ENCODE assay signal across 10 mouse cellular contexts in genomic region chr11:26586367-26587183, GRCm38 (mm10). TPM values are rescaled to one million over a fixed set of nuclear protein-coding genes. Genes with fewer than 3 reads are reported as not detected.
DNase-seq lines count a peak whose midpoint lies in the region; TF ChIP-seq lines count a peak whose summit lies in the region.
"Had no signal": no experiment of that assay in that cellular context is flagged by ENCODE, and none has a peak within 500 bp of the region (broad histone marks: within the 10 kb centered on the region; RNA-seq: fewer than 3 reads in every experiment).

No protein-coding gene starts in this region.

- peak; percentile 39 for DNase-seq in gastrocnemius, adult 2 months
- DNase-seq in gastrocnemius, postnatal 4 days (ENCODE audit: low spot score in 2 of 2): no peak
- peak; percentile 9 for DNase-seq in thymus, postnatal 25 days
- no peak for DNase-seq in thymus, postnatal 4 days
- peak; percentile 77 to 79 for DNase-seq in layer of hippocampus, postnatal 10 days (ENCODE audit: low spot score in 2 of 2)
- DNase-seq in adrenal gland, postnatal 36 days: no peak
- DNase-seq in adrenal gland, adult 2 months: no peak
- no peak for DNase-seq in yolk sac, embryonic 10.5 days (ENCODE audit: low spot score)

- H3K4me3 ChIP-seq in gastrocnemius, adult 2 months: peak overlapping the region; percentile 45
- H3K4me3 ChIP-seq: myocyte had no signal

- intact Hi-C loops in gastrocnemius, adult 2 months (cut with DNase I): no loop called here

- peak overlapping the region; percentile 38; the same call in 1 of the 2 replicates for H3K27ac ChIP-seq in gastrocnemius, adult 2 months

- no peak for TF ChIP-seq CTCF in gastrocnemius, adult 2 months (IDR thresholded peaks at IDR 0.05)

RNA-seq across cellular contexts. Expression of gene Gm6899, which starts 6.5 kb away (rescaled TPM):
- total RNA-seq in gastrocnemius, adult 2 months (2021): not detected
- total RNA-seq in gastrocnemius, postnatal 4 days (2021): not detected
- not detected for total RNA-seq in layer of hippocampus, postnatal 10 days (2021)
- total RNA-seq in adrenal gland, postnatal 36 days (2021): not detected
- not detected for total RNA-seq in adrenal gland, adult 2 months (2021)
- polyA plus RNA-seq in adrenal gland, adult 2 months (2012; rRNA removed): 0.20 TPM in 1 of 2 replicates, not detected in the other
- polyA plus RNA-seq: large intestine, adult 2 months; myocyte had no signal

RNA-seq across cellular contexts. Expression of gene Vrk2, which starts 7.2 kb away (rescaled TPM):
- total RNA-seq in gastrocnemius, adult 2 months (2021): 1 to 10 TPM; 7.4 to 7.5 TPM
- 10 to 100 TPM; 11.4 to 12.6 TPM for total RNA-seq in gastrocnemius, postnatal 4 days (2021)
- 1 to 10 TPM; 2.6 to 5.3 TPM for total RNA-seq in layer of hippocampus, postnatal 10 days (2021)
- total RNA-seq in adrenal gland, postnatal 36 days (2021): 10 to 100 TPM in 1 of 2 experiments, 1 to 10 TPM in 1; 5.5 to 11.9 TPM
- total RNA-seq in adrenal gland, adult 2 months (2021): 10 to 100 TPM; 10.5 to 10.9 TPM
- 2.7 and 3.1 TPM in 2 replicates for polyA plus RNA-seq in adrenal gland, adult 2 months (2012; rRNA removed)

Comparison
In these comparisons a context has a peak if more than half of its experiments do, and no peak if none do; other contexts are left out.
1. DNase-seq: peak in gastrocnemius, adult 2 months (single experiment), thymus, postnatal 25 days (single experiment) and layer of hippocampus, postnatal 10 days (2 of 2); none in gastrocnemius, postnatal 4 days (0 of 2), thymus, postnatal 4 days (single experiment), adrenal gland, postnatal 36 days (0 of 2), adrenal gland, adult 2 months (single experiment) and yolk sac, embryonic 10.5 days (single experiment).